Mouse (Mus musculus) CH12.LX (cell line): ENCODE data around the gene Nhej1. TPM values are rescaled to one million over a fixed set of nuclear protein-coding genes. Genes with fewer than 3 reads are reported as not detected.

ENCODE experiments used
- DNase-seq: peaks from one replicate; pipeline ENCODE4 v3.0.0-alpha.2; 2013; ENCODE audit errors: extremely low read depth
- H3K27ac ChIP-seq: 2 replicates; pipeline ENCODE4 v1.5.1; 2012; ENCODE audit warnings: low read depth, mild to moderate bottlenecking, control low read depth, moderate library complexity; ENCODE audit not compliant: insufficient read depth
- H3K27me3 ChIP-seq: replicated peaks from 2 replicates; pipeline ENCODE3; 2012; ENCODE audit warnings: inconsistent platforms
- H3K36me3 ChIP-seq, 2 experiments: replicated peaks in 1 of 2; 2 replicates each; pipeline versions ENCODE3 to v1.6.1; 2012; ENCODE audit warnings: inconsistent platforms in 1 of 2, low read length in 1 of 2, mild to moderate bottlenecking in 1 of 2, mixed read lengths in 1 of 2, moderate library complexity in 1 of 2; ENCODE audit not compliant: control insufficient read depth in 1 of 2, insufficient read depth in 1 of 2
- H3K4me1 ChIP-seq, 2 experiments: 2 replicates each; pipeline ENCODE4 v1.6.1; 2012; ENCODE audit warnings: inconsistent platforms in 1 of 2, moderate library complexity in 1 of 2; ENCODE audit not compliant: insufficient read depth in 2 of 2, control insufficient read depth in 1 of 2
- H3K4me2 ChIP-seq: 2 replicates; pipeline ENCODE4 v1.6.1; 2012; ENCODE audit warnings: low read depth, mild to moderate bottlenecking, control low read depth; ENCODE audit not compliant: poor library complexity, insufficient read depth, severe bottlenecking
- H3K4me3 ChIP-seq, 3 experiments: fragments of 150-350 bp in 1 of 3; sonication (generic) in 1 of 3; replicated peaks in 1 of 3; 2 replicates each; pipeline versions ENCODE3 to v1.5.1; 2011 to 2012; ENCODE audit warnings: low read depth in 2 of 3, low read length in 2 of 3, mild to moderate bottlenecking in 2 of 3, moderate library complexity in 2 of 3, control low read depth in 1 of 3, improper control_type of control experiment in 1 of 3, inconsistent platforms in 1 of 3, mixed read lengths in 1 of 3; ENCODE audit not compliant: poor library complexity in 1 of 3
- H3K79me2 ChIP-seq: replicated peaks from 2 replicates; pipeline ENCODE4 v1.6.1; 2012; ENCODE audit warnings: mild to moderate bottlenecking, moderate library complexity; ENCODE audit not compliant: control insufficient read depth, poor library complexity, insufficient read depth, severe bottlenecking; ENCODE audit errors: extremely low read depth
- H3K9ac ChIP-seq: 2 replicates; pipeline ENCODE4 v1.6.1; 2012; ENCODE audit warnings: low read depth, mild to moderate bottlenecking, control low read depth, moderate library complexity; ENCODE audit not compliant: insufficient read depth
- H3K9me3 ChIP-seq: replicated peaks from 2 replicates; pipeline ENCODE3; 2012; ENCODE audit warnings: low read length, inconsistent platforms, mixed read lengths
- BHLHE40 ChIP-seq: IDR thresholded peaks from 2 replicates; pipeline ENCODE4 v1.6.1; 2011; ENCODE audit warnings: mild to moderate bottlenecking, low read depth, low read length, improper control_type of control experiment
- E2F4 ChIP-seq: IDR thresholded peaks from 2 replicates; pipeline ENCODE4 v1.6.1; 2011; ENCODE audit warnings: low read depth, low read length, improper control_type of control experiment; ENCODE audit not compliant: insufficient replicate concordance
- ELF1 ChIP-seq: IDR thresholded peaks from 2 replicates; pipeline ENCODE4 v1.6.1; 2014; ENCODE audit warnings: low read depth, mild to moderate bottlenecking, inconsistent platforms, low read length, improper control_type of control experiment
- GABPA ChIP-seq: IDR thresholded peaks from 2 replicates; pipeline ENCODE4 v1.6.1; 2012; ENCODE audit warnings: low read depth, low read length, improper control_type of control experiment, inconsistent platforms; ENCODE audit not compliant: insufficient replicate concordance
- HCFC1 ChIP-seq: IDR thresholded peaks from 2 replicates; pipeline ENCODE4 v1.6.1; 2012; ENCODE audit warnings: low read depth, mild to moderate bottlenecking, inconsistent platforms, low read length, improper control_type of control experiment
- JUND ChIP-seq: conservative IDR thresholded peaks from 2 replicates; pipeline ENCODE4 v1.6.1; 2011; ENCODE audit warnings: low read depth, low read length, improper control_type of control experiment
- KAT2A ChIP-seq: IDR thresholded peaks from 2 replicates; pipeline ENCODE4 v1.6.1; 2012; ENCODE audit warnings: low read length, improper control_type of control experiment, inconsistent platforms; ENCODE audit not compliant: insufficient replicate concordance
- MAX ChIP-seq: IDR thresholded peaks from 2 replicates; pipeline ENCODE4 v1.6.1; 2011; ENCODE audit warnings: low read length, improper control_type of control experiment
- MAZ ChIP-seq: IDR thresholded peaks from 2 replicates; pipeline ENCODE4 v1.6.1; 2012; ENCODE audit warnings: low read depth, mild to moderate bottlenecking, inconsistent platforms, low read length, improper control_type of control experiment, moderate library complexity
- MYC ChIP-seq: IDR thresholded peaks from 2 replicates; pipeline ENCODE4 v1.6.1; 2011; ENCODE audit warnings: low read depth, mild to moderate bottlenecking, improper control_type of control experiment, low read length
- POLR2A ChIP-seq: IDR thresholded peaks from 2 replicates; pipeline ENCODE4 v1.6.1; 2011; ENCODE audit warnings: low read depth, mild to moderate bottlenecking, improper control_type of control experiment, low read length
- RAD21 ChIP-seq: IDR thresholded peaks from 2 replicates; pipeline ENCODE4 v1.6.1; 2011; ENCODE audit warnings: low read depth, mild to moderate bottlenecking, low read length, improper control_type of control experiment, moderate library complexity
- RCOR1 ChIP-seq: conservative IDR thresholded peaks from 2 replicates; pipeline ENCODE4 v1.6.1; 2012; ENCODE audit warnings: low read depth, mild to moderate bottlenecking, inconsistent platforms, low read length, improper control_type of control experiment
- SIN3A ChIP-seq: IDR thresholded peaks from 2 replicates; pipeline ENCODE4 v1.6.1; 2012; ENCODE audit warnings: low read length, improper control_type of control experiment, inconsistent platforms
- SMC3 ChIP-seq: IDR thresholded peaks from 2 replicates; pipeline ENCODE4 v1.6.1; 2011; ENCODE audit warnings: low read depth, low read length, improper control_type of control experiment
- TBP ChIP-seq: conservative IDR thresholded peaks from 2 replicates; pipeline ENCODE4 v1.6.1; 2011; ENCODE audit warnings: low read depth, low read length, improper control_type of control experiment
- TCF12 ChIP-seq: IDR thresholded peaks from 2 replicates; pipeline ENCODE4 v1.6.1; 2014; ENCODE audit warnings: low read depth, mild to moderate bottlenecking, inconsistent platforms, low read length, improper control_type of control experiment
- USF1 ChIP-seq: IDR thresholded peaks from 2 replicates; pipeline ENCODE4 v1.6.1; 2014; ENCODE audit warnings: low read depth, mild to moderate bottlenecking, inconsistent platforms, low read length, improper control_type of control experiment
- ZKSCAN1 ChIP-seq: IDR thresholded peaks from 2 replicates; pipeline ENCODE4 v1.6.1; 2012; ENCODE audit warnings: low read depth, inconsistent platforms, low read length, improper control_type of control experiment, borderline replicate concordance
- ZMIZ1 ChIP-seq: IDR thresholded peaks from 2 replicates; pipeline ENCODE4 v1.6.1; 2012; ENCODE audit warnings: low read depth, mild to moderate bottlenecking, inconsistent platforms, low read length, improper control_type of control experiment
- dilution Hi-C: fragments of 300-500 bp; cut with MboI; formaldehyde crosslinking; loops from 2 replicates; pipeline ENCODE4 v1.14.3; 2020; ENCODE audit warnings: low sequenced_read_pairs; ENCODE audit not compliant: extremely low pct_unique_long_range_greater_than_20kb, extremely low pct_ligation_motif_present
- in situ Hi-C: fragments of 300-500 bp; cut with MboI; formaldehyde crosslinking; loops from 3 replicates; pipeline ENCODE4 v1.14.3; 2019; ENCODE audit warnings: low sequenced_read_pairs, low pct_ligation_motif_present, low pct_unique_long_range_greater_than_20kb, mixed read lengths
- polyA plus RNA-seq: library from polyadenylated mRNA; unstranded; fragments of >175 nt; gene quantifications from 2 replicates; pipeline ENCODE4 v1.2.1, GENCODE M21; 2012; ENCODE audit warnings: low read depth; ENCODE audit not compliant: insufficient read length
- total RNA-seq, 2 experiments: library from RNA; depleted of rRNA; stranded (reverse); fragments of 300-350 nt in 1 of 2; fragments of >200 nt in 1 of 2; gene quantifications; 2 replicates each; pipeline ENCODE4 v1.2.3; 2012 to 2014

Gene Nhej1
- total and polyA plus RNA-seq, 3 experiments: 2.8 to 4.0 (median 3.7) TPM

DNA sequence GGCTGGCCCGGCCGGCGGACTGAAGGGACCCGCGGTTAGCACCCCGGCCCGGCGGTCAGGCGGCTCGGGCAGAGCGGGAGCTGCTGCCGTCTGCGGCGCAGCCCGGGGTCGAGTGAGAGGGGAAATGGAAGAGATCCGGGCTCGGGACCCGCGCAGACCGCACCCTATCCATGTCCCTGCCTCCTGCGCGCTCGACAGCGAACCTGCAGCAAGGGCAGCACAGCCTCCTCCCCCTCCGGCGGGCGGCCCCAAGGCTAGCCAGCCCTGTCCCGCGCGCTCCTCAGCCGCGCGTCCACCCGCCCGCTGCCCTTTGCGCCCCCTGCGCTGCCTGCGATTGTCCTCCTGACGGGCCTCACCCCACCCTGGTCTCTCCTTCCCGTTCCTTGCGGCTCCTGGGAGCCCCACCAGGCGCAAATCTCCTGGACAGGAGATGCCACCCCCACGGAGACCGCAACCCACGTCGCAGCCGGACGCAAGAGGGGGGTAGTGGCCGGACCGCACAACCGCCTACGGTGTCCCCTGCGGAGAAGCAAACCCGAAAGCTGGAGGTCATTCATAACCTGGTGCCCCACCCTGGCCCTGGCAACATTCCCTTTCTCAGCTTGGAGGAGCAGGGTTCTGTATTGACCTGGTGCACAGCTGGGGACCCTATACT, 173.3 kb downstream of the Nhej1 start, which contains the start of gene Ihh:
Gene Ihh (minus strand): TSS at position 117 of the 655 bp plus-strand sequence.
- dilution Hi-C loops (no loop called here), in situ Hi-C loops (no loop called here)
- H3K4me1 ChIP-seq: peaks cover 0 to 6% of the 10 kb centered on the region in 2 experiments; a peak in 2 of 4 replicates
- no peak within 1 kb of the TSS for H3K4me2 ChIP-seq
- no peak for DNase-seq
- TF ChIP-seq TCF12: no peak
- no peak for TF ChIP-seq USF1
- no peak for TF ChIP-seq POLR2A
- TF ChIP-seq MAZ: no peak
- TF ChIP-seq MAX: no peak
- no peak for TF ChIP-seq HCFC1
- no peak for TF ChIP-seq ZKSCAN1
- TF ChIP-seq ELF1: no peak
- TF ChIP-seq JUND: no peak
- no peak for TF ChIP-seq BHLHE40
- TF ChIP-seq KAT2A: no peak
- no peak for TF ChIP-seq ZMIZ1
- no peak for TF ChIP-seq E2F4
- no peak for TF ChIP-seq GABPA
- TF ChIP-seq RCOR1: no peak
- TF ChIP-seq RAD21: no peak
- TF ChIP-seq SMC3: no peak
- TF ChIP-seq SIN3A: no peak
- no peak for TF ChIP-seq TBP
- TF ChIP-seq MYC: no peak
- no peak within 1 kb of the TSS for H3K9ac ChIP-seq
- no peak within 1 kb of the TSS for H3K27ac ChIP-seq
- no peaks in the 10 kb centered on the region for H3K79me2 ChIP-seq
- no peaks in the 10 kb centered on the region for H3K36me3 ChIP-seq
- H3K27me3 ChIP-seq: peaks cover 37% of the 10 kb centered on the region
- H3K4me3 ChIP-seq: no peak within 1 kb of the TSS
- peaks cover 17% of the 10 kb centered on the region for H3K9me3 ChIP-seq
